Mouse (Mus musculus) cerebellum, adult 2 months (tissue): ENCODE measurements around the gene Mocs3. TPM values are rescaled to one million over a fixed set of nuclear protein-coding genes. Genes with fewer than 3 reads are reported as not detected.

Source experiments
- DNase-seq, 2 experiments: peaks; one replicate each; pipeline ENCODE4 v3.0.0; 2021
- H3K27ac ChIP-seq: fragments of 200-500 bp; 2 replicates; pipeline ENCODE4 v1.5.1; 2012; ENCODE audit warnings: low read length, control low read depth, inconsistent platforms; ENCODE audit not compliant: insufficient read depth
- H3K27me3 ChIP-seq: fragments of 200-500 bp; 2 replicates; pipeline ENCODE4 v1.6.1; 2012; ENCODE audit warnings: inconsistent platforms, mild to moderate bottlenecking, low read length, moderate library complexity; ENCODE audit not compliant: control insufficient read depth, insufficient read depth
- H3K4me1 ChIP-seq: fragments of 200-500 bp; 2 replicates; pipeline ENCODE4 v1.6.1; 2011; ENCODE audit warnings: low read length; ENCODE audit not compliant: control insufficient read depth, insufficient read depth
- H3K4me3 ChIP-seq: fragments of 200-500 bp; replicated peaks from 2 replicates; pipeline ENCODE3; 2011; ENCODE audit warnings: mild to moderate bottlenecking, low read depth, low read length, control low read depth; ENCODE audit not compliant: insufficient read depth
- CTCF ChIP-seq: fragments of 200-500 bp; IDR thresholded peaks from 2 replicates; pipeline ENCODE4 v1.5.1; 2011; ENCODE audit warnings: low read depth, mild to moderate bottlenecking, control low read depth, low read length, moderate library complexity, borderline replicate concordance; ENCODE audit not compliant: insufficient read depth
- POLR2A ChIP-seq: fragments of 200-500 bp; IDR thresholded peaks from 2 replicates; pipeline ENCODE4 v1.6.1; 2011; ENCODE audit warnings: low read length, control low read depth, borderline replicate concordance; ENCODE audit not compliant: insufficient read depth
- WGBS: fragments of 180-500 bp; shearing (Covaris S2); methylation state at CpG from one replicate; pipeline ENCODE4 v1.1.7; 2018; 5-methylcytosine and 5-hydroxymethylcytosine counted together
- polyA plus RNA-seq: library from polyadenylated mRNA; depleted of rRNA; stranded (reverse); fragments of >200 nt; gene quantifications from 2 replicates; pipeline ENCODE4 v1.2.3, GENCODE M21; 2012

Mocs3 gene
- polyA plus RNA-seq, 1 experiment = 13.4 TPM

GRCm38 (mm10) chr2:168229116-168230025, 1.1 kb upstream of the Mocs3 start:
- Histone ChIP-seq H3K27ac (peak overlapping the region; percentile 84), H3K4me3 (peak overlapping the region; percentile 94), H3K4me1 (peaks cover 8% of the 10 kb centered on the region), H3K27me3 (no peaks in the 10 kb centered on the region)
- no peak for TF ChIP-seq CTCF
- no peak for TF ChIP-seq POLR2A
- peak in 1 of 2 experiments; percentile 55 for DNase-seq
- 16% methylated on average over 41 of the region's 41 CpGs for WGBS

GRCm38 (mm10) chr2:168230773-168231470, 500 bp downstream of the Mocs3 start:
- H3K27me3 ChIP-seq = no peaks in the 10 kb centered on the region
- H3K4me1 ChIP-seq = peaks cover 8% of the 10 kb centered on the region
- DNase-seq = peak in 1 of 2 experiments; percentile 46
- H3K27ac ChIP-seq = peak overlapping the region; percentile 84
- TF ChIP-seq POLR2A = no peak
- no peak for TF ChIP-seq CTCF
- peak overlapping the region; percentile 94 for H3K4me3 ChIP-seq
- WGBS = 1% methylated on average over 103 of the region's 105 CpGs

GRCm38 (mm10) chr2:168231471-168231829, 1.0 kb downstream of the Mocs3 start:
- Histone ChIP-seq H3K27ac (no peak overlapping the region), H3K4me3 (peak overlapping the region; percentile 94), H3K4me1 (peaks cover 8% of the 10 kb centered on the region), H3K27me3 (no peaks in the 10 kb centered on the region)
- DNase-seq = peak in 1 of 2 experiments; percentile 31
- WGBS = 53% methylated on average over 33 of the region's 33 CpGs
- TF ChIP-seq POLR2A (no peak), CTCF (no peak)

DNA sequence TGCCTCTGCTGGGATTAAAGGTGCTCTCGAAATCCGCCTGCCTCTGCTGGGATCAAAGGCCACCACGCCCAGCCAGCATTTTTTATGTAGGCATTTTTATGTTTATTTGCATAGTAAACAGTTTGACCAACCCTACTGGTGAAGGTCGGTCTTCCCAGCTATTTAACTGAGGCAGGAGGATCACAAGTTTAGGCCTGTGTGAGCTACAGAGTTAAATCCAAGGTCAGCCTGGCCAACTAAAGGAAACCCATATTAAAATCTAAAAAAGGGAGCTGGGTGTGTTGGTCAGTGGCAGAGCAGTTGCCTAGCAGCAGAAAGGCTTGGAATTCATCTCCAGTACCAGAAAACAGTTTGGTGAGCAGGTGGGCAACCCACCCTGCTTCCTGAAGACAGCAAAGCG, 2.9 kb downstream of the Mocs3 start:
- Histone ChIP-seq H3K4me1 (peaks cover 8% of the 10 kb centered on the region), H3K27me3 (no peaks in the 10 kb centered on the region), H3K27ac (no peak overlapping the region), H3K4me3 (no peak overlapping the region)
- no peak for DNase-seq
- 95% methylated on average over 5 of the region's 5 CpGs for WGBS
- no peak for TF ChIP-seq CTCF

DNA sequence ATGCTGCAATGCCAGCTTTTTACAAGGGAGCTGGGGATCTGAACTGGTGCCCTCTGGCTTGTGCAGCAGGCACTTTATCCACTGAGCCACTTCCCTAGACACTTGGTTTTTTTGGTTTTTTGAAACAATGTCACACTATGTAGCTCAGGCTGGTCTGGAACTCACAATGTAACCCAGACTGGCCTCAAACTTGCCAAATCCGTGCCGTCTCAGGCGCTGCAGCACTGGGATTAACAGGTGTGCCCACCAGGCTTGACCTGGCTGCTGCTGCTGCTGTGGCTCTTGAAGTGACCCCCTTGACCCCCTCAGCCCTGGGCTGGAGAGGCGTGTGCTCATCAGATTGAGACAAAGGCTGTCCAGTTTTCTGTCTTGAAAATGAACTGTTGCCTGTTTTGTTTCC, 7.9 kb downstream of the Mocs3 start:
- Histone ChIP-seq H3K27ac (no peak overlapping the region), H3K4me1 (no peaks in the 10 kb centered on the region), H3K27me3 (no peaks in the 10 kb centered on the region), H3K4me3 (no peak overlapping the region)
- 83% methylated on average over 4 of the region's 4 CpGs for WGBS
- TF ChIP-seq CTCF (no peak), POLR2A (no peak)
- no peak for DNase-seq

GRCm38 (mm10) chr2:168242841-168243240, 12.4 kb downstream of the Mocs3 start:
- no peaks in the 10 kb centered on the region for H3K27me3 ChIP-seq
- H3K4me1 ChIP-seq = no peaks in the 10 kb centered on the region
- H3K4me3 ChIP-seq = no peak overlapping the region
- TF ChIP-seq POLR2A (no peak), CTCF (no peak)
- no peak overlapping the region for H3K27ac ChIP-seq
- DNase-seq = no peak

- no peak overlapping the region for H3K27ac ChIP-seq
- 76% methylated on average over 4 of the region's 4 CpGs for WGBS
- H3K27me3 ChIP-seq = no peaks in the 10 kb centered on the region
- TF ChIP-seq POLR2A (no peak), CTCF (no peak)
- H3K4me1 ChIP-seq = no peaks in the 10 kb centered on the region
- DNase-seq = no peak
- no peak overlapping the region for H3K4me3 ChIP-seq
Observed at GRCm38 (mm10) chr2:168243278-168243677, 12.9 kb downstream of the Mocs3 start.

- TF ChIP-seq CTCF (no peak), POLR2A (no peak)
- no peaks in the 10 kb centered on the region for H3K27me3 ChIP-seq
- H3K27ac ChIP-seq = no peak overlapping the region
- 56% methylated on average over 8 of the region's 8 CpGs for WGBS
- H3K4me1 ChIP-seq = no peaks in the 10 kb centered on the region
- no peak for DNase-seq
- H3K4me3 ChIP-seq = no peak overlapping the region
Observed at GRCm38 (mm10) chr2:168245571-168245970, 15.1 kb downstream of the Mocs3 start.
